Mouse (Mus musculus) telencephalon, adult 2 months (tissue): ENCODE results near the gene Shroom3.

Experiments
- DNase-seq: peaks from one replicate; pipeline ENCODE4 v3.0.0-alpha.2; 2011; ENCODE audit warnings: low read depth, low spot score

Gene Shroom3

DNA sequence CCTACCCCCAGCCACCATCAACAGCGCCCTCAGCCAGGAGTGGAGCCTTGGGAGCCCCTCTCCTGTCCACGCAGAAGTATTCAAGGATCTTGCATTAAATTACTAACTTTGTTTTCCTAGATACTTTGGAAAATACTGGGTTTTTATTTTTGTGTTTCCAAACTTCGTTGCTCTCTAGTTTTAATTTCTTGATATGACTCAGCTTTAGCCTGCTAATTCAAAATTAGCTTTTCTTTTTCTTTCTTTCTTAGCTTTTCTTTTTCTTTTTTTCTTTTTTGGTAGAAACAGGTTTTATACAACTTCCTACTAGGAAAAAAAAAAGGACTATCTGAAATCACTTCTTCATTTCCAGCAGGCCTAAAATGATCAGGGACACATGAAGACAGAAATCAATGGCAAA is 284.7 kb downstream of the Shroom3 start:
- DNase-seq: no peak

DNA sequence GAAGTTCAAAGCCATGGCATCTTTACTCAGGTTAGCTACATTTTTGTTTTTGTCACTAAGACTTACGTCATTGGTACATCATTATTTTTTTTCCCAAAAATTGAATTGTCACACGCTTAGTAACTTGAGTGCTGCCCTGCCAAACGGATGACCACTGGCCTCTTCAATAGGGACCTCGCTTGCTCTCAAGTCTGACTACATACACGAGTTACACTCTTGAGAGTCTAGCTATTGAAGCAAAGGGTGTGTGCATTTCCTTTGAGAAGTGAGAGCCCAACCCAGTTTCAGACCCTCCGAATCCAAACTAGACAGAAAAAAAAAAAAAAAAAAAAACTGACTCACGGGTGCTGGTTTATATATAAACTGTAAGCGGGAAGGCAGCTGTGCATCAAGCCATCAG is 286.2 kb downstream of the Shroom3 start:
- DNase-seq: no peak

DNA sequence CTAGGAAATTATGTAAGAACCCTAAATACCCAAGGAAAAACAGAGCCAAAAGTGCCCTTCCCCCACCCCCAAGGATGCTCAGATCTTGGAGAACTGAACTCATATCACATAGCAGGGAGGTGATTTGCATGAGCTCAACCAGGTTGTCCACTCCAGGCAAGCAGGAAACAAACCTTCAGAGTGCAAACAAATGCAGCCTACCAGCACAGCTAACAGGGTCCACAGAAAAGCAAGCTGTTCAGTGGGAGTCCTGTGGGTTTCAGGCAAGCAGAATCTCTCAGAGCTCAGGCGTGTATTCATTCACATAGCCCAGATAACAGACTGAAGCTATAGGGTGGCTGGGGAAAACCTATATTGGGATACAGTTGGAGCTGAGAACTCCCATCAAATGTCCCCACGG is 286.7 kb downstream of the Shroom3 start:
- DNase-seq: no peak

DNA sequence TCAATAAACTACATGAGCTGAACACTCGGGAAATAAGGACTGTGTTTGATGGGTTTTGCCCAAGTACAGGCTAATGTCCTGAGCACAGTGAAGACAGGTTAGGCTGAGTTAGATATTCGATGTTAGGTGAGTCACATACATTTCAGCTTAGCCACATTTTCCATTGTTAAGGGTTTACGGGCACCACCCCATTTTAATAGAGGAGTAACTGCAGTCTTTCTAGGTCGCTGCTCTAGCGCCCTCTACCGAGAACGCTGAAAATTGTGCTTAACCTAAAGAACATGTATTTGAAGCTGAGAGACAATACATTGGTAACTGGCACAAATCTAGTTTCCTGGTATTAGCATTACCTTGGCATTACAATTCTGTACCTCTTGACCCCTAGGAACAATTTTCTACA is 287.2 kb downstream of the Shroom3 start:
- no peak for DNase-seq

DNA sequence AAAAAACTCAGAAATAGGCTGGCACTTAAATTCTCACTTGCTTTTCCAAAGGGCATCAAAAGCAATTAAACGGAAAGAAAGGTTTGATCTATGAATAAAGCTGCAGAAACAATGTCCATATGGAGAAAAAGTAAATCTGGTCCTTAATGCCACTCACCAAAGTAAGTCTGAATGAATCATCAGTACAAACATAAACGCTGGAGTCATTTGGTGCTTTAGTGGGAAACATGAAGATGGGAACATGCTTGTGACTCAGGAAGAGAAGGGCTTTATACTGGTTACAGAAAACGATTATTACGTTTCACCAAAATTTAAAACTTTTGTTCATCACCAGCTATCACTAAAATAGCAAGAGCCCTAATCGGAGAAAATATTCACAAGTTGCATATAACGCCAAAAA is 297.2 kb downstream of the Shroom3 start:
- DNase-seq: no peak

DNA sequence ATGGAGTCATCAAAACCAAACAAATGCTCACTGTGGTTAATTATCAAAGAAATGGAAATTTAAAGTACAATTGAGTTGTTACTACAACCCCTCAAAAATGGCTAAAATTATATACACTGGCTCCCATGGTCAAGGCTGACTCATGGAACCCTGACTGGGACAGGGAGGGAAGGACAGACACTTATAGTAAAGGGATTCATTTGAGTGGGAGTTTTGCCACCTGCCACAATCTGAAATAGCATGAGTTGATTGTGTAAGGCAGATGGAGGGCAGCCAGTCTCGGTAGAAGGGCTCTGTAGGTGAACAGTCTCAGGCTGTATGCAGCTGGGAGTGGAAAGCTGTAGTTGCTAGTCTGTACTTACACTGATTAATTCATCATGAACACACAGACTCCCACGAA is 297.6 kb downstream of the Shroom3 start:
- no peak for DNase-seq

DNA sequence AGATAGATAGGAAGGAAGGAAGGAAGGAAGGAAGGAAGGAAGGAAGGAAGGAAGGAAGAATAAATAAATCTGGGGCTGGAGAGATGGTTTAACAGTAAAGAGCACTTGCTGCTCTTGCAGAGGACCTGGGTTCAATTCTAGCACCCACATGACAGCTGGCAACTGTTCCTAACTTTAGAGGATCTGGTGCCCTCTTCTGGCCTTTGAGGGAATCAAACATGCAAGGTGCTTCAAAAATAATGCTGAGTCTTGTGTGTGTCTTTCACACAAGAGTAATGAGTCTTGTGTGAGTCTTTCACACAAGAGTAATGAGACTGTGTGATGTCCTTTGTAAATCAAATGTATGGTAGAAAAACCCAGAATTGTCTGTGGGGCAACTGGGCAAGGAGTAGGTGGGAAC is 299.4 kb downstream of the Shroom3 start:
- no peak for DNase-seq

DNA sequence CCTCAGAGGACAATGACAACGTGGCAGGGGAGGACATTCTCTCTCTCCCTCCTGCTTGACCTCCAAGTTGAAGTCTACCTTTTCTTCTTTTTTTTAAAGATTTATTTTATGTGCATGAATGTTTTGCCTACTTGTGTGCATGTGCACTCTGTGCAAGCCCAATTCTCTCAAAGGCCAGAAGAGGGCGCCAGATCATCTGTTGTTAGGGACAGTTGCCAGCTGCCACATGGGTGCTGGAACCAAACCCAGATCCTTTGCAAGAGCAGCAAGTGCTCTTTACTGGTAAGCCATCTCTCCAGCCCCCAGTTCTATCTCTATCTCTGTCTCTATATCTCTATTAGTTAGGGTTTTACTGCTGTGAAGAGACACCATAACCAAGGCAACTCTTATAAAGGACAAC is 300.7 kb downstream of the Shroom3 start:
- no peak for DNase-seq

DNA sequence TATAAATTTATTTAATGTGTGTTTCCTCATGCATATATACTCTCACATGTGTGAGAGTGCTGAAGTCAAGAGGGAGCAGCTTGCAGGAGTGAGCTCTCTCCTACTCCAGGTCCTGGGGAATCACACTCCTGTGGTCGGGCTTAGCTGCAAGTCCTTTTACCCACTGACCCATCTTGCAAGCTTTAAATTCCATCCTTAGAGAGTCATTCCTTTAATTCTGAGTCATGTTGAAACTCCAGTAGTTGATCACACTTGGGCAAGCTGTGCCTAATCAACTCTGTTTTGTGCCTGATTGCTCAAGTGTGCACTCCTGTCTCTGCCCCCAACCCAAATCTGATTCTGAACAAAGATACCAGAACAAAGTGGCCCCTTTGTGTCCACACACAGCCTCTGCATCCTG is 301.5 kb downstream of the Shroom3 start:
- no peak for DNase-seq

DNA sequence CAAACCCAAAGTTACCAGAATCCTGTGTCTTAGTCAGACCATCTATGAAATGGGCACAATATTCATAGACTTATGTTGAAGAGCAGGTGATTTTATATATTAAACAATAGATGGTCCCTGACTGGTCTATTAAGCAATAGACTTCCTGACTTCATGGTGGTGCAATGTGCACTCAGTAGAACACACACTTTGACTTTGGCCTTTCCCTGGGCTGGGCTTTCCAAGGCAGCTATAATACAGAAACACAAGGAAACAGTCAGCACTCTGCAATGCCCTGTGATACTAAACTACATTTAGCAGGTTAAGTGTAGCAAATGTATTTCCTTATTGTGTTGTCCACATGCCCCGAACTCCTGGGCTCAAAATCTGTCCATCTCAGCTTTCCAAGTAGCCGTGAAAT is 302.2 kb downstream of the Shroom3 start:
- no peak for DNase-seq

DNA sequence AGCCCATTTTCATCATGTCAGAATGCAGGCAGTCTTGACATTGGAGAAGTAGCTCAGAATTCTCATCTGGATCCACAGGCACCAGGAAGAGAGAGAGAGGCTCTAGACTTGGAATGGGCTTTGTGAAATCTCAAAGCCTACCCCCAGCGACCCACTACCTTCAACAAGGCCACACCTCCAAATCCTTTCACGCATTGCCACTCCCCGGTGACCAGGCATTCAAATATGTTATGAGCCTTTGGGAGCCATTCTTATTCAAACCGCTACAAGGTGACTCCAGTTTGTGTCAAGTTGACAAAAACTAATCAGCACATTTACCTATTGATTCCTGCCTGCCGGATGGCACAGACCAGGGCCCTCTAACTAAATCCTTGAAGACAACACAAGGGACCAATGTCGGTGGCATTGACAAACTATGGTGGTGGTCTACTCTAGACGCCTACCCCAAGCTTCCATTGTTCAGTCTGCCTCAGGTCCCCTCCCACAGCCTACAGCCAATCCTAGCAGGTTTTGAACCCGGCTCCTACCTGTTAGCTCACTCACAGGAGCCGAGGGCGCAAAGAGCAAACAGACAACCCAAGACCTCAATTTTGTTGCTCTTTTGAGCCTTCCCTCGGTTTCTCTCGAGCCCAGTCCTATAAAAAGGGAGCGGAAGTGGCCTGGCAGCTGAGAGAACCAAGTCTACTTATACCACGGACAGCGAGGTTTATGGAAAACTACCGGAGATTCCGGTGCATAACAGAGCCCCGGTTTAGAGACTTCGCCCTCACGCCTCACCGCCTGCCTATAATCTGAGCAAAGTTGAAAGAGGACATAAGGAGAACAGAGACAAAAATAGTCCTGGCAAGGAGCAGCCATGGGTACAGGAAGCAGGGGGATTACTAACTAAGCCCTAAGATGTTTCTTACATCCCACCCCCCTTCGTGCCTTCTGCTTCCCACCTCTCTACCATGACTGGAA is 303.7 kb downstream of the Shroom3 start:
- no peak for DNase-seq

DNA sequence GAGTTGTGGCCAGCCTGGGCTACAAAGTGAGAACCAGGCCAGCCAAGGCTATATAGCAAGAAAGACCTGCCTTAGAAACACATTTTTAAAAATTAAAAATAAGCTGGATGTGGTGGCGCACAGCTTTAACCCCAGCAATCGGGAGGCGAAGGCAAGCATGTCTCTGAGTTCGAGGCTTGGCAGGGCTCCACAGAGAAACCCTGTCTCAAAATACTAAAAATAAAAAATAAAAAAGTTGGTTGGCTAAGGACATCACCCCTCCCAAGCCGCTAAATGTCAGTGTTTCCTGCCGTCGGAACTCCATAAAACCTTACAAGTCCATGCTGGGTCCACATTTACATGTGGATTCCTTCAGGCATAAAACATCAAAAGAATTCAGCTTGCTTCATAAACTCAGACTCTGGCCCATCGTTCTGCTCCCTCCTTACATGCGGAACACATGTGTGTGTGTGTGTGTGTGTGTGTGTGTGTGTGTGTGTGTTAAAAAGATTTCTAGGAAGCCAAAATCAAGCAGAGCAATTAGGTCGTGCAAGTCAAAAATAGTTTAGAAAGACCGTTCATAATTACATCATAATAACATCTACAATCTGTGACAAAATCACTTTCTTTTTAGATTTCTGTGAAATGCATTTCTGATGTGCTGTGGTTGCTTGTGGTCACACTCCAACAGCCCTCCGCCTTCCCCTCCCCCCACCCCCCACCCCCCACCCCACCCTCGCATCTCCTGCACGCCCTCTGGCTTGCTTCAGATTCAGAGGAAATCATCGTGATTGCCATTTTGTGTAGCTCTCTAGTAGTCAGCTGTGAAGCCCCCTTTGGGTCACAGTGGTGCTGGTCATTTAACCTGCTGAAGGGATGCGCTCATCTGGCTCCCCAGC is 304.9 kb downstream of the Shroom3 start:
- DNase-seq: no peak

DNA sequence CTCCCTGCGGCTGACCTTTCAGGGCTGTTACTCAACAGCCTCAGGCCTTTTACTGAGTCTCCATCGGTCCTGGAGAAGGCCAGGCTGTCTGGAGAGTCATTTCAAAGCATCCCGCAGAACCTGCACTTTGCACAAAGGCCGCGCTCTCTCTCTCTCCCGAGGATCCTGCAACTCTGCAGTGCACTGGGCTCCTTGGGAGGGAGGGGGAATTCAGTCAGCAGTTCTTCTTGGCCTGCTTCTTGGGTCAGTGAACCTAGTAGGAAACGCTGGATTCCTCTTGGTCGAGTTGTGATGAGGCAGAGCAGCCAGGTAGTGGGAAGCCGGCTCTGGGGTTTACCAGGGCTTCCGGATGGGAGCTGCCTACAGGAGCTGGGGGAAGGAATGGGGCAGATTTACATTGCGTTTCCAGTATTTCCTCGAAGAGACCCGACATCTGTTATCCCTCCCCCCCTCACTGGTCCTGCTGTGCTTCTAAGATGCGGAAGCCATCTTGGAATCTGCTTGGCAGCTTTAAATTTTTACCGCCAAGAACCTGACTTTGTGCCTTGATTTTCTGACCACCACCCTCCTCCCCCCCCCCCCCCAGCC is 305.6 kb downstream of the Shroom3 start:
- DNase-seq: no peak

DNA sequence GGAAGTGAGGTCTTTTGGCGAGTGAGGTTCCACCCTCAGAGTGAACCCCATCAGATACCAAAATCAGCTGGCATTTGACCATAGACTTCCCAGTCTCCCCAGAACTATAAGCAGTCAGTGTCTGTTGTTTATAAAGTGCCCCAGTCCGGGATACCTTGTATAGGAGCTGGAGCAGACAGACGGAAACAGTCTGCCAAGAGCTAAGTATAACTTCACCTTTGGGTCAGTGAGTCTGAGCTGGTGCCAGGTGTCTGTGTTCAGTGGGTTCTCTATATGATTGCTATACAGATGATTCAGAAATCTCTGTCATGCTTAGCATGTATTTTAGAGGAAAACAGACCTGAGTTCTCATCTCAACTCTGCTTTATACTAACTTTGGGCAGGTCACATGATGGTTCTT is 308.9 kb downstream of the Shroom3 start:
- no peak for DNase-seq

DNA sequence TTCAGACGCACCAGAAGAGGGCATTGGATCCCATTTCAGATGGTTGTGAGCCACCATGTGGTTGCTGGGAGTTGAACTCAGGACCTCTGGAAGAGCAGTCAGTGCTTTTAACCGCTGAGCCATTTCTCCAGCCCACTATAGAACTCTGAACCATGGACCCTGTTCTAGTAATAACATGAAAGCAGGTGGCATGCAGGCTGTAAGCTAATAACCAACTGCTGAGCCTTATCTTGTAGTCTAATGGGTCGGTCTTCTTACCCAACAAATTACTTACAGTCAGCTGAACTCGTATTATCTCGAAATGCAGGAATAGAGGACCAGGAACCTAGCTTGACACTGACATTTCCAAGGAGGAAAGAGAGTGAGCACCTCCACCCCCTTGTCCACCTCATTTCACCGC is 311.1 kb downstream of the Shroom3 start:
- DNase-seq: no peak

DNA sequence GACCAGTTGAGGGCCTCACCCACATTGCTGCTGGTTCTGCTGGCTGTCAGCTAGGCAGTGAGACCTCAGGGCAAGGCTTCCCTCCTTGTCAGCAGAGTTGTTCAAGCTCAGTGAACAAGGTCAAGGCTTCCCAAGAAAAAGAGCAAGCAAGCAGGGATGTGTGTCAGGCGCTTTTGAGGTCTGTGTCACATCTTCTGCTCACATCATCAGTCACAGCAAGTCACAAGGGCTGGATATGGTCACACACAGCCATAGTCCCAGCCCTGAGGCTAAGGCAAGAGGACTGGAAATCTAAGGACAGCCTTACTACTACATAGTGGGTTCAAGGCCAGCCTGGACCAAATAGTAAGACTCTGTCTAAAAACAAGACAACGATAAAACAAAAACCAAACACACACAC is 311.6 kb downstream of the Shroom3 start:
- no peak for DNase-seq

DNA sequence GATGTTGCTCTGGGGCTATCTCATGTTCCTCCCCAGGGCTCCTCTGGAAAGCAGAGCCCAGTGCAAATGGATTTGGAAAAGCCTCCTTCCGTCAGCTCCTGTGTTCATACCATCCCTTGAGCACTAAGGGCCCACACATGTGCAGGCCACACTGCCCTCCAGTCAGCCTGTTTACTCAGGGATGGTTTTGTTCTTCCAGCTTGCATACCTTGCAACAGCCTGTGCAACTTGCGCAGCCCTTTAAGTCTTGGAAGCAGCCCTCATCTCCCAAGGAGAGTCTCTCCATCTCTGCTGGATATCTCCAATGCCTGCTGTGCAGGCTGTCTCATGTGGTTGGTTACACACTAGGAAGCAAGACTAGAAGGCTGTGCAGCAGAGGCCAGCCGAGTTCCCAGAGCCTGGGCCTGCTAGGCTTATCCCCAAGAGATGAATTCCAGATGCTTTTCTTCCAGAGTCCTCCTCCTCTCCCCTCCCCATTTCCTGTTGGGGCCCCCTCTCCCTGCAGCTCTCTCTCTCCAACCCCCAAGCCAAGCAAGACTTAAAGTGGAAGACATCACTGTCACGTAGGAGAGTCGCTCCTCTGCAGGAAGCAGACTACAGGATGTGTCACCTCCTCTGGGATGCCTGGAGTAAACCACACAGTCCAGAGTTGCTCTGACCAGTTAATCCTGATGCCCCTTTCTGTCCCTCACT is 314.3 kb downstream of the Shroom3 start:
- DNase-seq: no peak

DNA sequence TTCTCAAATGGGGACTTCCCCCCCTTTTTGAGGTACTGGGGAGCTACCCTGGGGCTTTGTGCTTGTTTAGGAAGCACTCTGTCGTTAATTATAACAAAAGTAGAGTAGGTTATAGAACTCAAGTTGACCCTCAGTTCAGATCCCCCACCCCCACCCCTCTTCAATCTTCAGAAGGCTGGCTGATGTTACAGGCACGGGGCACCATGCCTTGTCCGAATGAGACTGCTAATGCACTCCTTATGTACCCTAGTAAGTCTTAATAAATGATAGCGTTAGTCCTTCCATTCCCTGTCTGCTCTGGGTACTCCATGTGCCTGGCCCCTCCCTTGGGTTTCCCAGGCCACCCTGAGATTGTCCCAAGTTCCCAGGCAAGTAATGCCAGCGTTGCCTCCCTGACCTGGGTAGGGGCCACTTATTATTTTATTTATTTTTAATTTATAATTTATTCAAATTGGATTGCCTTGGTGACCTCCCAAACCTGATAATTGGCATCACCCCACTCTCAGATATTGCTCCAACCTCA is 315.3 kb downstream of the Shroom3 start:
- no peak for DNase-seq

DNA sequence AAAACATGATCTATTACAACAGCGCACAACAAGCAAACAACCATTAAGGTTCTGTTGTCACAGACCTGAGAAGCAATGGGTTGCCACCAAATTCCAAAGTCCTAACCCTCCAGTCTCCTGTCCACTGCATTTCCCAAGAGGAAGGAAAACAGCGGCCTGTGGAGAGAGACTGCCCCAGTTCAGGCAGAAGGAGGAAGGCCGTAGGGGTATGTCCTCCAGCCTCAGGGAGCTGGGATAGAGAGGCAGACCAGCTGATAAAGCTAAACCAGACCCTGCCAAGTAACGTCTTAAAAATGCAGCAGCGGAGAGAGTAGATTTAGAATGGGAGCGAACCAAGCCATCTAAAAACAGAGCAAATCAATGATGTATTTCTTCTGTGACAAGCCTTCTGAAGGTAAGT is 316.8 kb downstream of the Shroom3 start:
- DNase-seq: no peak

DNA sequence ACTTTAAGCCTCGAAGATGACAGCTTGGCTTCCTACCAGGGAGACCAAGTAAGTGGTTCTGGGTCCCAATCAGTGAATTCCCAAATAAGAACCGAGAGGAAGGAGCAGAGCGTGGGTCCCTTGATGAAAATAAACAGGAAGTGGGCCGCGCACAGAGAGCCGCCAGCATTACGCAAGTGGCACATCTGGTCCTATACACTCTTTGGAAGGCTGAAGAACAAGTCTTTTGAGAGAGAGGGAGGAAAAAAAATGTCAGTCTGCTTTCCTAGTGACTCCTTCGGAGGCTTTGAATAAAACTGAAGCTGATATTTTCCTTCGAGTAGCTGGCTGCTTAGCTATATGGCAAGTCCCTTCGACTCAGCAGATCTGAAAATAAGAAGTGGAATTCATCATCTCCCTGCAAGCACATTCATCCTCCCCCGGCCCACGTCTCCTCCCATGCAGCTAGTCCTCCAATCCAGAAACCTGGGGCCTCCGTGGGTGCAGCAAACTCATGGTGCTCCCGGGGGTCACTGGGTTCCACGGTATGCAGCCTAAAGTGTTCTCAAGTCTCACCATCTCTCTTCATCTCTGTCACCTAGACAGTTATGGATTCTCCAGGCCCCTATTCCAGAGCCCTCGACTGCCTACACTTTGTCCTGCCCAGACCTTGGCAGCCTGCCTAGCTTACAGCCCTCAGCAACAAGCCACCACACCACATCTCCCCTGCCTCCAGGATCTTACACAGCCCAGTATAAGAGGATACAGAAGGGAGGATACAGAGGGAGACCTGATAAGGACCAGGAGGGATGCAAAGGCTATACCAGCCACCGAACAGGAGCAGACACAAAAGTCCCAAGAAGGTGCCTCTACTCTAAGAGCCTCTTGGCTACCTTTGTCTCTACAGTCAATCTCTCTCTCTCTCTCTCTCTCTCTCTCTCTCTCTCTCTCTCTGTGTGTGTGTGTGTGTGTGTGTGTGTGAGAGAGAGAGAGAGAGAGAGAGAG is 317.8 kb downstream of the Shroom3 start:
- peak; percentile 86 for DNase-seq
